Mouse (Mus musculus) lung, embryonic 14.5 days (tissue): ENCODE measurements around the gene Uba52. TPM values are rescaled to one million over a fixed set of nuclear protein-coding genes. Genes with fewer than 3 reads are reported as not detected.

Experiments
- ATAC-seq: fragments of 200-750 bp; cut with Nextera tagmentation; 2 replicates; pipeline ENCODE4 v1.8.0; 2017; ENCODE audit warnings: mild to moderate bottlenecking, moderate TSS enrichment, moderate library complexity; ENCODE audit not compliant: insufficient read depth
- DNase-seq: peaks from one replicate; pipeline ENCODE4 v3.0.0-alpha.2; 2015
- H3K27ac ChIP-seq: fragments of 300-500 bp; sonication (generic); 2 replicates; pipeline ENCODE4 v1.5.1; 2014; ENCODE audit warnings: low read depth, mild to moderate bottlenecking, moderate library complexity
- H3K27me3 ChIP-seq: fragments of 300-500 bp; sonication (generic); 2 replicates; pipeline ENCODE4 v1.6.1; 2014; ENCODE audit warnings: low read length, control low read depth; ENCODE audit not compliant: insufficient read depth
- H3K36me3 ChIP-seq: fragments of 300-500 bp; sonication (generic); 2 replicates; pipeline ENCODE4 v1.6.1; 2014; ENCODE audit warnings: control low read depth; ENCODE audit not compliant: insufficient read depth
- H3K4me1 ChIP-seq: fragments of 300-500 bp; sonication (generic); 2 replicates; pipeline ENCODE4 v1.6.1; 2014; ENCODE audit warnings: antibody characterized with exemption, control low read depth; ENCODE audit not compliant: insufficient read depth
- H3K4me2 ChIP-seq: fragments of 300-500 bp; sonication (generic); 2 replicates; pipeline ENCODE4 v1.6.1; 2014; ENCODE audit warnings: mild to moderate bottlenecking
- H3K4me3 ChIP-seq: fragments of 300-500 bp; sonication (generic); 2 replicates; pipeline ENCODE4 v1.5.1; 2014; ENCODE audit warnings: low read depth, low read length
- H3K9ac ChIP-seq: fragments of 300-500 bp; sonication (generic); 2 replicates; pipeline ENCODE4 v1.6.1; 2014
- H3K9me3 ChIP-seq: fragments of 300-500 bp; sonication (generic); 2 replicates; pipeline ENCODE4 v1.6.1; 2016; ENCODE audit warnings: low read depth, low read length, control low read depth
- CTCF ChIP-seq: IDR thresholded peaks from 2 replicates; pipeline ENCODE4 v1.5.1; 2016; ENCODE audit warnings: antibody characterized with exemption, low read depth
- WGBS: fragments of 180-500 bp; shearing (Covaris S2); extraction: QIAGEN DNeasy Blood & Tissue Kit; methylation state at CpG from one replicate; pipeline ENCODE4 v1.1.7; 2014; 5-methylcytosine and 5-hydroxymethylcytosine counted together
- polyA plus RNA-seq: library from polyadenylated mRNA; unstranded; fragments of >200 nt; fragmentation: Nextera tagmentation; extraction: Ambion mirVana; gene quantifications from 2 replicates; pipeline ENCODE4 v1.2.1, GENCODE M21; 2014

Gene Uba52
- polyA plus RNA-seq, 1 experiment from 2014 or later: 1,036 TPM

DNA sequence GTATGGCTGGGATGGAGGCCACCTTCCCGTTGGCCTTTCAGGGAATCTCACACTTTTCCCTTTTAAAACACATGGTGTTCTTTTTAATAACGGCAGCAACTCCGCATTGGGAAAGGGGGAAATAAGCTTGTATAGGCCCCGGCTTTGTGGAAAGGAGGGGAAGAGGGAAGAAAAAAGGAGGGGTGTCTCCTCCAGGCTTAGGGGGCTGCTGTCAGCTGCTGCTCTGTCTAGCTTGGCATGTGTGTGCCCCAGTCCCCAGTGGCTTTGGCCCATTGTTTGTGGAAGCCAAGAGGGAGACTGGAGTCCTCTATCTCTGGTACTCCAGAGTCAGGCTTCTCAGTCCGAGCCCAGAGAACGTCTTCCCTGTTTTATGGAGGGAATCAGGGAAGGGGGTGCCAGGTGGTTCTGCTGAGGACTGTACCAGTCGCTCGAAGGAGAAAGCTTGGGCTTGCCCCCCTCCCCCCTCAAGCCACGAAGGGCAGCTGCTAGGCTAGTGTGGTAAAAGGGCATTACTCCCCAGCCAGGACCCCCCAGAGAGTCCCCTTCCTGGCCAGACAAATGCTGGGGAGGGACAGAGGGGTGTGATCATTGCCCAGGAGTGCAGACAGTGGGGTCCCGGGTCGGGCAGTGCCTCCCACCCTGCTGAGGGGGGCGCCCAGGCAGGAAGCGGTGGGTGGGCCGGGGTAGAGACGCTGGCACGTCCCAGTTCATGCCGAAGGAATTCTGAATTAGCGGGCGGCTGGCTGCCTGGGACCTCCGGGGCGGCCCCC, 15.4 kb downstream of the Uba52 start:
- H3K27ac ChIP-seq: no peak overlapping the region
- TF ChIP-seq CTCF: no peak
- H3K9ac ChIP-seq: peak overlapping the region; percentile 54
- no peaks in the 10 kb centered on the region for H3K9me3 ChIP-seq
- no peak for ATAC-seq
- no peak for DNase-seq
- H3K4me2 ChIP-seq: peak overlapping the region; percentile 82
- H3K36me3 ChIP-seq: no peaks in the 10 kb centered on the region
- peaks cover 93% of the 10 kb centered on the region for H3K27me3 ChIP-seq
- peak overlapping the region; percentile 50 for H3K4me3 ChIP-seq
- H3K4me1 ChIP-seq: no peaks in the 10 kb centered on the region
- WGBS: 2% methylated on average over 21 of the region's 21 CpGs

DNA sequence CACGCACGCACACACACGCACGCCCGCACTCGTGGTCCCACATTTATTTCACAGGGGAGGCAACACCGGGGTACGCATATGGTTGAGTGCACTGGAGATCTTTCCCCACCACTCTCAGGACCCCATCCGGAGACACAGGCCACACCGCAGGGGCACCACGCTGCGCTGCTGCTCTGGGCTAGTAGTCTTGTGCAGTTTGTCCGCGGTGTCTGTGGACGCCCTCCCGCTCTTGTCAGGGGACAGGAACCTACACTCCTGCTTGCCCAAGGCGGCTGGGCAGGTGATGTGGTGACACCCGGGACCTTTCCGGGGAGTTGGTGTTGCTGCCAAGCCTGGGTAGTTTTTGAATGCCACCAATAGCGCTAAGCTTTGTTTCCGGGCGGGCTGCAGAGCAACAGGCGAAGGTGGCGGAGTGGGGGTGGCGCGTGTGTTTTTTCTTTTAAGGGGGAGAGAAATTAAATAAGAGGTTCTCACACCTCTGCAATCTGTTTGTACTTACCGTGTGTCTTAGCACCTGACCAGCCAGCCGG, 16.1 kb downstream of the Uba52 start:
- peak overlapping the region; percentile 50 for H3K4me3 ChIP-seq

DNA sequence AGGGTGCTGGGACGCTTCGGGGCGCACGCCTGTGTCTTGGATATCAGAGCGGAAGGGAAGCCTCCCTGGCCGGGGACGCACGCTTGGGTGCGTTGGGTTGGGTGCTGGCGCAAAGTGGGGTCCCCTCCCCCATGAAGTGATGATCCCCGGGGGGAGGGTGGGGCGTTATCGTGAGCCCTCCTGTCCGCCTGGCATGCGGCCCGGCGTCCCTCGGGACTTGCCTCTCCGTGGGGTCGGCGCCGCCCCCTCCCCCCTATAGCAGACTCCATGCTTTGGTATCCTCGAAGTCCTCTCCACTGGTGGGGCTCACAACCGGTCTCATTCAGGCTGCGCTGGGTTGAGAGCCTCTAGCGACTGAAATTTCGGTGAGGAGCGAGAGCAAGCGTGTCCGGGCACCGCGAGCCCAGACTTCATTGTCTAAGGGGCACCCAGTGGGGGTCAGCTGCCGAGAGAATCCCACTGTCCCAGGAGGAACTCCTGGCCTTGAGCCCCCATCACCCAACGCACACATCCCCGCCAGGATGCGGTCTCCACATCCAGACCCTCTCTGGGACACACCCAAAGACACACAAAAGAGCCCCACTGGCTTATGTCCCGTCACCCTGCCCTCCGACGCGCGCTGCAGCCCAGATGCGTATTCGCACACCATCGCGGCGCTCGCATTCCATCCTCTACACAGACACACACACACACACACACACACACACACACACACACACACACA, 16.7 kb downstream of the Uba52 start:
- Histone ChIP-seq H3K36me3 (no peaks in the 10 kb centered on the region), H3K9ac (peak overlapping the region; percentile 54), H3K9me3 (no peaks in the 10 kb centered on the region), H3K27me3 (peaks cover 98% of the 10 kb centered on the region), H3K4me1 (peaks cover 7% of the 10 kb centered on the region; the same call in 1 of the 2 replicates), H3K4me3 (peak overlapping the region; percentile 50), H3K4me2 (peak overlapping the region; percentile 82), H3K27ac (peak overlapping the region; percentile 59; the same call in 1 of the 2 replicates)
- ATAC-seq (0 out of 2 replicates have a peak, but pooled peaks have one; percentile 1), DNase-seq (no peak)
- TF ChIP-seq CTCF: no peak
- WGBS: 1% methylated on average over 47 of the region's 47 CpGs

More for the DNA sequence above, 16.1 kb downstream of the Uba52 start:
- no peaks in the 10 kb centered on the region for H3K36me3 ChIP-seq
- no peak for ATAC-seq
- no peak for DNase-seq
- 0 out of 2 replicates have a peak, but pooled peaks cover under 1% of the 10 kb centered on the region for H3K4me1 ChIP-seq
- 2% methylated on average over 28 of the region's 28 CpGs for WGBS
- peak overlapping the region; percentile 82 for H3K4me2 ChIP-seq
- peak overlapping the region; percentile 27; the same call in 1 of the 2 replicates for H3K27ac ChIP-seq
- no peaks in the 10 kb centered on the region for H3K9me3 ChIP-seq
- no peak for TF ChIP-seq CTCF
- peaks cover 96% of the 10 kb centered on the region for H3K27me3 ChIP-seq
- H3K9ac ChIP-seq: peak overlapping the region; percentile 54

DNA sequence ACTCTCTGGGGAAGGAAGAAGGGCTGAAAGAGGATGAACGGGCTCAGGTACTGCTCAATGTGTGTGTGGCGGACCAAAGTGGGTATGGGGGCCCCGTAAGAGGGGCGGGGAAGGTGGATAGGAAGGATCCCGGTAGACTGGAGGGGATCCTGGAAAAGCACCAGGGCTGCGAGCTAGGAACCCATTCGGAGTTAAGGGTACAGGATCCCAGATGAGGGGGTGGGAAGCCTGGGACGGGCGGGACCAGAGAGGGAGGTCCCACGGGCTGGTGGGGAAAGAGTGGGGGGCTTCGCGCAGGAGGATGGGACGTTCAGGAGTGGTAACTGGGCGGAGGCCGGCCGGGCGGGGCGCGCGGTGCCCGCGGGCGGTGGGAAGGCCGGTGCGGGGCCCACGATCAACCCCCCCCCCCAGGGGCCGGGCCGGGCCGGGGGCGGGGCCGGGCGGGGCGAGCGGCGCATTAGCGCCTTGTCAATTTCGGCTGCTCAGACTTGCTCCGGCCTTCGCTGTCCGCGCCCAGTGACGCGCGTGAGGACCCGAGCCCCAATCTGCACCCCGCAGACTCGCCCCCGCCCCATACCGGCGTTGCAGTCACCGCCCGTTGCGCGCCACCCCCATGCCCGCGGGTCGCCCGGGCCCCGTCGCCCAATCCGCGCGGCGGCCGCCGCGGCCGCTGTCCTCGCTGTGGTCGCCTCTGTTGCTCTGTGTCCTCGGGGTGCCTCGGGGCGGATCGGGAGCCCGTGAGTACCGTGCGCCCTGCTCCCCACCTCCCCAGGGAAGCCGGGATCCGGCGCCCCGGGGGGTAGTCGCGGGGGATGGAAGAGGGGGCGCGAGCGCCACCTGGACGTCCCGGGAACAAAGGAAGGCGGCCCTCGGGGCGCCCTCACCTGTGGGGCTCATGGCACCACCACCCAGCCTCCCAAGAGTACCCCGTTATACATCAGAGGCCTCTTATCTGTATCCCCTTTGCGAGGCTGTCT, 17.6 kb downstream of the Uba52 start, which contains the start of gene Crlf1:
Crlf1 (plus strand) TSS at position 495 of the 977 bp plus-strand sequence.
- H3K27ac ChIP-seq: peak within 1 kb of the TSS; percentile 59; the same call in 1 of the 2 replicates

DNA sequence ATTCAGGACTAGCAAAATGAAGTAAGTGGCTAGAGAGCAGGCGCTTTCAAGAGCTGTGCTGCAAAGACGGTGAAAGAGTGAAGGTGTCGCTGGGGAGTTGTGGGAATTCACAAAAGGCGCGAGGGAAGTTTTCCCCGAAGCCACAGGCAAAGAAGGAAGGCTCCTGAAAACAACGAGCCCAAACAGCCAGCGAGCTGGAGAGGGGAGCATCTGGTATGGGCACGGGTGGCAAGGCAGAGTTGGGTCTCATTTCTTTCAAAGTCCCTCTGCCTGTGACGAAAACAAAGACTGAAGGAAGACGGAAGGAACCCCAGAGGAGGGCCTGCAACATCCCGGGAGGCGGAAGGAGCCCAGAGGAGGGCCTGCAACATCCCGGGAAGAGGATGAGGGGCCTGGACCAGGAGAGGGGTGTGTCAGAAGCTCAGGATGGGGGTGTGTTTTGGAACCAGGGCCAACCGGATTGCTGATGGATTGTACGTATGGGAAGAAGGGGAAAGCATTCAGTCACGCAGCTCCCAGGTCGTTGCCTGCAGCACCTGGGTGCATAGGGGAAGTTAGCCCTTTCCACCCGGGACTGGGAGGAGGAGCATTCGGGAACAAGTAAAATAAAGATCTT, 19.6 kb downstream of the Uba52 start:
- Histone ChIP-seq H3K4me1 (peaks cover 16% of the 10 kb centered on the region), H3K9ac (no peak overlapping the region), H3K4me3 (peak overlapping the region; percentile 50; the same call in 1 of the 2 replicates), H3K36me3 (no peaks in the 10 kb centered on the region), H3K27ac (peak overlapping the region; percentile 88), H3K27me3 (peaks cover 97% of the 10 kb centered on the region), H3K4me2 (peak overlapping the region; percentile 82), H3K9me3 (no peaks in the 10 kb centered on the region)
- WGBS: 4% methylated on average over 20 of the region's 20 CpGs
- no peak for TF ChIP-seq CTCF
- DNase-seq: no peak
- ATAC-seq: no peak

More for the DNA sequence above, 17.6 kb downstream of the Uba52 start, which contains the start of gene Crlf1:
- no peak for DNase-seq
- H3K9me3 ChIP-seq: no peaks in the 10 kb centered on the region
- WGBS: under 1% methylated on average over 81 of the region's 93 CpGs
- H3K36me3 ChIP-seq: no peaks in the 10 kb centered on the region
- H3K4me3 ChIP-seq: peak within 1 kb of the TSS; percentile 50
- H3K4me1 ChIP-seq: peaks cover 12% of the 10 kb centered on the region
- peak within 1 kb of the TSS; percentile 82 for H3K4me2 ChIP-seq
- peak within 1 kb of the TSS; percentile 54 for H3K9ac ChIP-seq
- no peak for TF ChIP-seq CTCF
- peaks cover 98% of the 10 kb centered on the region for H3K27me3 ChIP-seq
- peak; percentile 13; the same call in 1 of the 2 replicates for ATAC-seq
